Mouse (Mus musculus): Measurements from ENCODE around the gene Zfp473. TPM values are rescaled to one million over a fixed set of nuclear protein-coding genes. Genes with fewer than 3 reads are reported as not detected.
"Not testable (repeated sequence)": the region's sequence is repeated elsewhere in the genome, so short reads cannot be mapped to it uniquely, and the experiment has no call there.

Gene Zfp473
- under 1 TPM; 0.41 to 0.79 TPM for total RNA-seq (2021)
- long read RNA-seq, result 0 reads

GRCm38 (mm10) chr7:44750950-44751349 is at the start of gene Zfp473:
Gene Zfp473 (minus strand): TSS chr7:44751050.
- not testable (repeated sequence) for DNase-seq (ENCODE audit: low spot score in 2 of 2)

- no peak for DNase-seq (ENCODE audit: low spot score in 2 of 2)
Observed at GRCm38 (mm10) chr7:44792781-44793180, 41.9 kb upstream of the Zfp473 start.

- DNase-seq (ENCODE audit: low spot score in 2 of 2), result no peak
Observed at GRCm38 (mm10) chr7:44790066-44790465, 39.2 kb upstream of the Zfp473 start.

- no peak for DNase-seq (ENCODE audit: low spot score in 2 of 2)
Observed at GRCm38 (mm10) chr7:44789531-44789930, 38.7 kb upstream of the Zfp473 start.

- no peak for DNase-seq (ENCODE audit: low spot score in 2 of 2)
Observed at GRCm38 (mm10) chr7:44780101-44780500, 29.3 kb upstream of the Zfp473 start.

- DNase-seq (ENCODE audit: low spot score in 2 of 2), result peak in 1 of 2 experiments; percentile 2
Observed at GRCm38 (mm10) chr7:44776849-44777498, 26.1 kb upstream of the Zfp473 start.

GRCm38 (mm10) chr7:44772591-44773204 is 21.8 kb upstream of the Zfp473 start:
- peak in 1 of 2 experiments; percentile 9 for DNase-seq (ENCODE audit: low spot score in 2 of 2)

- peak in 1 of 2 experiments; percentile 9 for DNase-seq (ENCODE audit: low spot score in 2 of 2)
Observed at GRCm38 (mm10) chr7:44770046-44770578, 19.3 kb upstream of the Zfp473 start.

- no peak for DNase-seq (ENCODE audit: low spot score in 2 of 2)
Observed at GRCm38 (mm10) chr7:44768129-44768528, 17.3 kb upstream of the Zfp473 start.

GRCm38 (mm10) chr7:44760366-44760765 is 9.5 kb upstream of the Zfp473 start:
- DNase-seq (ENCODE audit: low spot score in 2 of 2), result no peak

- no peak for DNase-seq (ENCODE audit: low spot score in 2 of 2)
Observed at GRCm38 (mm10) chr7:44757164-44757563, 6.3 kb upstream of the Zfp473 start.

GRCm38 (mm10) chr7:44748101-44749044 is 2.5 kb downstream of the Zfp473 start, which contains the start of gene Vrk3:
Gene Vrk3 (plus strand): TSS chr7:44748413.
- DNase-seq (ENCODE audit: low spot score in 2 of 2), result peak; percentile 95 to 98

GRCm38 (mm10) chr7:44747115-44747514 is 3.7 kb downstream of the Zfp473 start:
- DNase-seq (ENCODE audit: low spot score in 2 of 2), result no peak

GRCm38 (mm10) chr7:44745076-44745475 is 5.8 kb downstream of the Zfp473 start:
- DNase-seq (ENCODE audit: low spot score in 2 of 2), result peak; percentile 73 to 78

- no peak for DNase-seq (ENCODE audit: low spot score in 2 of 2)
Observed at GRCm38 (mm10) chr7:44744270-44744669, 6.6 kb downstream of the Zfp473 start.

- DNase-seq (ENCODE audit: low spot score in 2 of 2), result no peak
Observed at GRCm38 (mm10) chr7:44741361-44741760, 9.5 kb downstream of the Zfp473 start.

GRCm38 (mm10) chr7:44733723-44734122 is 17.1 kb downstream of the Zfp473 start:
- DNase-seq (ENCODE audit: low spot score in 2 of 2), result no peak

GRCm38 (mm10) chr7:44728082-44728975 is 22.5 kb downstream of the Zfp473 start:
- no peak for DNase-seq (ENCODE audit: low spot score in 2 of 2)

GRCm38 (mm10) chr7:44727151-44727550 is 23.7 kb downstream of the Zfp473 start:
- no peak for DNase-seq (ENCODE audit: low spot score in 2 of 2)

GRCm38 (mm10) chr7:44726343-44726742 is 24.5 kb downstream of the Zfp473 start:
- peak in 1 of 2 experiments; percentile 15 for DNase-seq (ENCODE audit: low spot score in 2 of 2)
